Mouse (Mus musculus): ENCODE data around the gene Sccpdh. TPM values are rescaled to one million over a fixed set of nuclear protein-coding genes. Genes with fewer than 3 reads are reported as not detected.

Gene Sccpdh
- 67.5 TPM for polyA plus RNA-seq (2021)

- ChIA-PET CTCF (interaction anchor here (0.9 to 2.1 kb wide), 6 partner anchors 8 to 177 kb away, joined by 3 to 10 read pairs (median 4); no protein-coding TSS in a partner anchor), POLR2A (interaction anchor here (0.6 to 1.3 kb wide), 4 partner anchors 15 to 39 kb away, joined by 3 to 6 read pairs (median 4); no protein-coding TSS in a partner anchor)
- in situ Hi-C loops (cut with MboI; ENCODE audit: low pct_unique_long_range_greater_than_20kb), result no loop called here
- no peak for TF ChIP-seq CTCF (IDR thresholded peaks at IDR 0.05)
- DNase-seq (ENCODE audit: low read depth, low spot score) (no peak), ATAC-seq (peak; percentile 82)
- no peaks in the 10 kb centered on the region for H3K27me3 ChIP-seq
Measured at GRCm38 (mm10) chr1:179668013-179668805, at the start of gene Sccpdh. Gene Sccpdh (plus strand): TSS chr1:179668210.

- no peak for ATAC-seq
- ChIA-PET CTCF (interaction anchor here (0.9 to 4.4 kb wide), 11 partner anchors 10 to 120 kb away, joined by 3 to 35 read pairs (median 10); no protein-coding TSS in a partner anchor), POLR2A (no interaction called here)
- no peaks in the 10 kb centered on the region for H3K27me3 ChIP-seq
- in situ Hi-C loops (cut with MboI; ENCODE audit: low pct_unique_long_range_greater_than_20kb), result loop anchor here (5.0 kb wide), 1 partner anchor 120 kb away; no protein-coding TSS in a partner anchor
- DNase-seq (ENCODE audit: low read depth, low spot score), result no peak
- TF ChIP-seq CTCF (IDR thresholded peaks at IDR 0.05), result no peak
Measured at GRCm38 (mm10) chr1:179622665-179623064, 45.3 kb upstream of the Sccpdh start.

GRCm38 (mm10) chr1:179623657-179624056 lies 44.4 kb upstream of the Sccpdh start:
- in situ Hi-C loops (cut with MboI; ENCODE audit: low pct_unique_long_range_greater_than_20kb), result loop anchor here (5.0 kb wide), 1 partner anchor 121 kb away; no protein-coding TSS in a partner anchor
- POLR2A ChIA-PET, result no interaction called here
- CTCF ChIA-PET, result interaction anchor here (0.8 to 4.4 kb wide), 31 partner anchors 9 to 121 kb away, joined by 3 to 35 read pairs (median 4); partner anchors contain the start of genes Sccpdh and Smyd3
- H3K27me3 ChIP-seq, result no peaks in the 10 kb centered on the region
- DNase-seq (ENCODE audit: low read depth, low spot score) (no peak), ATAC-seq (peak; percentile 41)
- peak; percentile 89 for TF ChIP-seq CTCF (IDR thresholded peaks at IDR 0.05)

GRCm38 (mm10) chr1:179624354-179624753 lies 43.7 kb upstream of the Sccpdh start:
- no peaks in the 10 kb centered on the region for H3K27me3 ChIP-seq
- POLR2A ChIA-PET, result interaction anchor here (0.6 to 0.9 kb wide), 2 partner anchors 129 to 885 kb away, joined by 3 to 7 read pairs; no protein-coding TSS in a partner anchor
- TF ChIP-seq CTCF (IDR thresholded peaks at IDR 0.05), result peak; percentile 68
- ATAC-seq, result no peak
- no peak for DNase-seq (ENCODE audit: low read depth, low spot score)
- in situ Hi-C loops (cut with MboI; ENCODE audit: low pct_unique_long_range_greater_than_20kb), result loop anchor here (5.0 kb wide), 1 partner anchor 122 kb away; no protein-coding TSS in a partner anchor
- CTCF ChIA-PET, result interaction anchor here (0.7 to 4.4 kb wide), 32 partner anchors 8 to 122 kb away, joined by 3 to 35 read pairs (median 4); partner anchors contain the start of genes Sccpdh and Smyd3

GRCm38 (mm10) chr1:179627855-179628254 lies 40.2 kb upstream of the Sccpdh start:
- POLR2A ChIA-PET, result interaction anchor here (0.7 kb wide), 1 partner anchor 68 kb away, joined by 4 read pairs; no protein-coding TSS in a partner anchor
- in situ Hi-C loops (cut with MboI; ENCODE audit: low pct_unique_long_range_greater_than_20kb), result no loop called here
- DNase-seq (ENCODE audit: low read depth, low spot score) (no peak), ATAC-seq (no peak)
- H3K27me3 ChIP-seq, result no peaks in the 10 kb centered on the region
- TF ChIP-seq CTCF (IDR thresholded peaks at IDR 0.05), result no peak
- CTCF ChIA-PET, result no interaction called here

GRCm38 (mm10) chr1:179628438-179629106 lies 39.4 kb upstream of the Sccpdh start:
- H3K27me3 ChIP-seq, result no peaks in the 10 kb centered on the region
- TF ChIP-seq CTCF (IDR thresholded peaks at IDR 0.05), result no peak
- in situ Hi-C loops (cut with MboI; ENCODE audit: low pct_unique_long_range_greater_than_20kb), result no loop called here
- ATAC-seq (no peak), DNase-seq (ENCODE audit: low read depth, low spot score) (no peak)
- ChIA-PET CTCF (no interaction called here), POLR2A (interaction anchor here (0.7 kb wide), 1 partner anchor 69 kb away, joined by 4 read pairs; no protein-coding TSS in a partner anchor)

GRCm38 (mm10) chr1:179629276-179629675 lies 38.7 kb upstream of the Sccpdh start:
- H3K27me3 ChIP-seq, result no peaks in the 10 kb centered on the region
- ATAC-seq (no peak), DNase-seq (ENCODE audit: low read depth, low spot score) (no peak)
- CTCF ChIA-PET, result no interaction called here
- in situ Hi-C loops (cut with MboI; ENCODE audit: low pct_unique_long_range_greater_than_20kb), result no loop called here
- TF ChIP-seq CTCF (IDR thresholded peaks at IDR 0.05), result no peak
- POLR2A ChIA-PET, result interaction anchor here (0.6 kb wide), 1 partner anchor 38 kb away, joined by 3 read pairs; no protein-coding TSS in a partner anchor

- POLR2A ChIA-PET, result interaction anchor here (0.6 kb wide), 1 partner anchor 115 kb away, joined by 3 read pairs; the partner anchor contains the start of gene Smyd3
- ATAC-seq (no peak), DNase-seq (ENCODE audit: low read depth, low spot score) (no peak)
- in situ Hi-C loops (cut with MboI; ENCODE audit: low pct_unique_long_range_greater_than_20kb), result loop anchor here (10.0 kb wide), 1 partner anchor 102 kb away; no protein-coding TSS in a partner anchor
- CTCF ChIA-PET, result interaction anchor here (0.8 to 3.5 kb wide), 8 partner anchors 9 to 165 kb away, joined by 3 to 15 read pairs (median 4); no protein-coding TSS in a partner anchor
- no peaks in the 10 kb centered on the region for H3K27me3 ChIP-seq
- TF ChIP-seq CTCF (IDR thresholded peaks at IDR 0.05), result no peak
Measured at GRCm38 (mm10) chr1:179632746-179633413, 35.1 kb upstream of the Sccpdh start.

- DNase-seq (ENCODE audit: low read depth, low spot score), result no peak
- TF ChIP-seq CTCF (IDR thresholded peaks at IDR 0.05), result peak; percentile 66
- in situ Hi-C loops (cut with MboI; ENCODE audit: low pct_unique_long_range_greater_than_20kb), result loop anchor here (10.0 kb wide), 1 partner anchor 101 kb away; no protein-coding TSS in a partner anchor
- CTCF ChIA-PET, result interaction anchor here (0.8 to 2.8 kb wide), 6 partner anchors 10 to 164 kb away, joined by 3 to 14 read pairs (median 11); no protein-coding TSS in a partner anchor
- H3K27me3 ChIP-seq, result no peaks in the 10 kb centered on the region
- POLR2A ChIA-PET, result no interaction called here
- no peak for ATAC-seq
Measured at GRCm38 (mm10) chr1:179633414-179633752, 34.6 kb upstream of the Sccpdh start.

Measured in Patski (cell line).